Mouse (Mus musculus) heart, embryonic 14.5 days (tissue): ENCODE data around the gene Dhx58. TPM values are rescaled to one million over a fixed set of nuclear protein-coding genes. Genes with fewer than 3 reads are reported as not detected.

ENCODE experiments used
- ATAC-seq: fragments of 200-750 bp; cut with Nextera tagmentation; 2 replicates; pipeline ENCODE4 v1.8.0; 2017; ENCODE audit warnings: low read depth, moderate TSS enrichment; ENCODE audit not compliant: insufficient number of reproducible peaks, insufficient read depth, low FRiP score
- H3K27ac ChIP-seq, 2 experiments: fragments of 200-500 bp in 1 of 2; fragments of 300-500 bp in 1 of 2; sonication (generic) in 1 of 2; replicated peaks in 1 of 2; 2 replicates each; pipeline ENCODE4 v1.5.1; 2012 to 2014; ENCODE audit warnings: low read depth in 2 of 2, low read length in 2 of 2, control low read depth in 1 of 2, mild to moderate bottlenecking in 1 of 2, mixed read lengths in 1 of 2; ENCODE audit not compliant: control insufficient read depth in 1 of 2, insufficient read depth in 1 of 2
- H3K27me3 ChIP-seq: fragments of 300-500 bp; sonication (generic); 2 replicates; pipeline ENCODE4 v1.6.1; 2014; ENCODE audit warnings: mild to moderate bottlenecking, low read length, control low read depth; ENCODE audit not compliant: control insufficient read depth, insufficient read depth
- H3K36me3 ChIP-seq: fragments of 300-500 bp; sonication (generic); 2 replicates; pipeline ENCODE4 v1.6.1; 2014; ENCODE audit warnings: mild to moderate bottlenecking, control low read depth, low read length, mixed read lengths; ENCODE audit not compliant: control insufficient read depth, insufficient read depth
- H3K4me1 ChIP-seq, 2 experiments: fragments of 200-500 bp in 1 of 2; fragments of 300-500 bp in 1 of 2; sonication (generic) in 1 of 2; 2 replicates each; pipeline ENCODE4 v1.6.1; 2012 to 2014; ENCODE audit warnings: low read length in 2 of 2, control low read depth in 1 of 2, mixed read lengths in 1 of 2; ENCODE audit not compliant: control insufficient read depth in 2 of 2, insufficient read depth in 2 of 2
- H3K4me2 ChIP-seq: fragments of 300-500 bp; sonication (generic); 2 replicates; pipeline ENCODE4 v1.6.1; 2014; ENCODE audit warnings: mild to moderate bottlenecking, low read length
- H3K4me3 ChIP-seq, 2 experiments: fragments of 200-500 bp in 1 of 2; fragments of 300-500 bp in 1 of 2; sonication (generic) in 1 of 2; 2 replicates each; pipeline ENCODE4 v1.5.1; 2012 to 2014; ENCODE audit warnings: low read length in 2 of 2, mild to moderate bottlenecking in 2 of 2, control low read depth in 1 of 2, low read depth in 1 of 2, moderate library complexity in 1 of 2; ENCODE audit not compliant: control insufficient read depth in 1 of 2, insufficient read depth in 1 of 2
- H3K9ac ChIP-seq: fragments of 300-500 bp; sonication (generic); 2 replicates; pipeline ENCODE4 v1.6.1; 2014; ENCODE audit warnings: mild to moderate bottlenecking, low read length
- H3K9me3 ChIP-seq: fragments of 300-500 bp; sonication (generic); 2 replicates; pipeline ENCODE4 v1.6.1; 2016; ENCODE audit warnings: low read length, control low read depth; ENCODE audit not compliant: control insufficient read depth
- WGBS: fragments of 180-500 bp; shearing (Covaris S2); extraction: QIAGEN DNeasy Blood & Tissue Kit; methylation state at CpG from one replicate; pipeline ENCODE4 v1.1.7; 2014; 5-methylcytosine and 5-hydroxymethylcytosine counted together
- polyA plus RNA-seq: library from polyadenylated mRNA; unstranded; fragments of >200 nt; fragmentation: Nextera tagmentation; extraction: Ambion mirVana; gene quantifications from 2 replicates; pipeline ENCODE4 v1.2.1, GENCODE M21; 2014

Dhx58 gene
- polyA plus RNA-seq, 1 experiment from 2014 or later, result 1.0 TPM

- no peak overlapping the region for H3K4me3 ChIP-seq
- no peaks in the 10 kb centered on the region; the same call in 1 of the 2 replicates for H3K27me3 ChIP-seq
- H3K9me3 ChIP-seq, result no peaks in the 10 kb centered on the region
- H3K4me2 ChIP-seq, result no peak overlapping the region
- 65% methylated on average over 6 of the region's 6 CpGs for WGBS
- H3K36me3 ChIP-seq, result no peaks in the 10 kb centered on the region
- H3K9ac ChIP-seq, result no peak overlapping the region
- ATAC-seq, result no peak
- H3K4me1 ChIP-seq, result peaks cover 6 to 10% of the 10 kb centered on the region in 2 experiments
- H3K27ac ChIP-seq, result no peak overlapping the region
Measured at GRCm38 (mm10) chr11:100741348-100741747, 37.3 kb upstream of the Dhx58 start.

GRCm38 (mm10) chr11:100738749-100739148, 34.7 kb upstream of the Dhx58 start:
- Histone ChIP-seq H3K27ac (no peak overlapping the region), H3K36me3 (no peaks in the 10 kb centered on the region), H3K9ac (peak overlapping the region; percentile 72), H3K4me2 (peak overlapping the region; percentile 69), H3K4me1 (peaks cover 10 to 17% of the 10 kb centered on the region in 2 experiments), H3K4me3 (peak overlapping the region; percentile 69 to 85; a peak in 3 of 4 replicates), H3K9me3 (no peaks in the 10 kb centered on the region), H3K27me3 (no peaks in the 10 kb centered on the region)
- WGBS, result 8% methylated on average over 5 of the region's 5 CpGs
- ATAC-seq, result no peak

GRCm38 (mm10) chr11:100738066-100738604, 34.1 kb upstream of the Dhx58 start, which contains the start of gene Rab5c:
TSS of gene Rab5c (minus strand) at chr11:100738215.
- Histone ChIP-seq H3K9ac (peak within 1 kb of the TSS; percentile 92), H3K36me3 (0 out of 2 replicates have a peak, but pooled peaks cover 2% of the 10 kb centered on the region), H3K27ac (peak within 1 kb of the TSS; percentile 69), H3K9me3 (no peaks in the 10 kb centered on the region), H3K4me1 (peaks cover 10 to 17% of the 10 kb centered on the region in 2 experiments), H3K4me3 (peak within 1 kb of the TSS; percentile 69 to 85), H3K4me2 (peak within 1 kb of the TSS; percentile 83), H3K27me3 (no peaks in the 10 kb centered on the region)
- ATAC-seq, result peak; percentile 99
- WGBS, result under 1% methylated on average over 38 of the region's 39 CpGs

- WGBS, result 1% methylated on average over 13 of the region's 13 CpGs
- Histone ChIP-seq H3K27me3 (no peaks in the 10 kb centered on the region), H3K36me3 (peaks cover 9% of the 10 kb centered on the region; the same call in 1 of the 2 replicates), H3K4me1 (peaks cover 10 to 17% of the 10 kb centered on the region in 2 experiments), H3K4me3 (peak overlapping the region; percentile 69 to 85), H3K9me3 (no peaks in the 10 kb centered on the region), H3K9ac (peak overlapping the region; percentile 92), H3K4me2 (peak overlapping the region; percentile 83), H3K27ac (peak overlapping the region; percentile 50 to 69; a peak in 3 of 4 replicates)
- ATAC-seq, result no peak
Measured at GRCm38 (mm10) chr11:100737105-100737733, 33.1 kb upstream of the Dhx58 start.

GRCm38 (mm10) chr11:100736746-100737080, 32.6 kb upstream of the Dhx58 start:
- no peaks in the 10 kb centered on the region for H3K9me3 ChIP-seq
- peak overlapping the region; percentile 92; the same call in 1 of the 2 replicates for H3K9ac ChIP-seq
- H3K27me3 ChIP-seq, result no peaks in the 10 kb centered on the region
- no peak for ATAC-seq
- peak overlapping the region; percentile 10 to 85; a peak in 3 of 4 replicates for H3K4me3 ChIP-seq
- WGBS, result 58% methylated on average over 4 of the region's 4 CpGs
- H3K4me1 ChIP-seq, result peaks cover 10 to 17% of the 10 kb centered on the region in 2 experiments
- H3K4me2 ChIP-seq, result peak overlapping the region; percentile 83
- peaks cover 10% of the 10 kb centered on the region; the same call in 1 of the 2 replicates for H3K36me3 ChIP-seq
- peak overlapping the region; percentile 8 to 16; a peak in 1 of 4 replicates for H3K27ac ChIP-seq

GRCm38 (mm10) chr11:100735954-100736745, 32.1 kb upstream of the Dhx58 start:
- Histone ChIP-seq H3K9me3 (no peaks in the 10 kb centered on the region), H3K27me3 (no peaks in the 10 kb centered on the region), H3K4me1 (peaks cover 10 to 17% of the 10 kb centered on the region in 2 experiments), H3K9ac (peak overlapping the region; percentile 42; the same call in 1 of the 2 replicates), H3K27ac (0 out of 4 replicates have a peak overlapping the region, but pooled peaks of 1 of the 2 experiments have one; percentile 0), H3K4me3 (peak overlapping the region; percentile 9 to 21; a peak in 2 of 4 replicates), H3K36me3 (peaks cover 10% of the 10 kb centered on the region; the same call in 1 of the 2 replicates), H3K4me2 (peak overlapping the region; percentile 83)
- no peak for ATAC-seq
- 57% methylated on average over 14 of the region's 14 CpGs for WGBS

GRCm38 (mm10) chr11:100735134-100735865, 31.2 kb upstream of the Dhx58 start:
- H3K36me3 ChIP-seq, result peaks cover 10% of the 10 kb centered on the region; the same call in 1 of the 2 replicates
- no peak overlapping the region for H3K27ac ChIP-seq
- peak overlapping the region in 1 of 2 experiments; percentile 9; a peak in 1 of 4 replicates for H3K4me3 ChIP-seq
- H3K9me3 ChIP-seq, result no peaks in the 10 kb centered on the region
- peaks cover 10 to 17% of the 10 kb centered on the region in 2 experiments for H3K4me1 ChIP-seq
- ATAC-seq, result no peak
- 90% methylated on average over 9 of the region's 9 CpGs for WGBS
- H3K4me2 ChIP-seq, result peak overlapping the region; percentile 83
- H3K27me3 ChIP-seq, result no peaks in the 10 kb centered on the region
- peak overlapping the region; percentile 42; the same call in 1 of the 2 replicates for H3K9ac ChIP-seq
